9 mouse cellular contexts compared by ENCODE assay signal in genomic region chr11:95211031-95211425, GRCm38 (mm10). TPM values are rescaled to one million over a fixed set of nuclear protein-coding genes. Genes with fewer than 3 reads are reported as not detected.
DNase-seq lines count a peak whose midpoint lies in the region; ATAC-seq and TF ChIP-seq lines count a peak whose summit lies in the region.
"Had no signal": no experiment of that assay in that cellular context is flagged by ENCODE, and none has a peak within 500 bp of the region (broad histone marks: within the 10 kb centered on the region; RNA-seq: fewer than 3 reads in every experiment).

No protein-coding gene starts in this region.

- peak overlapping the region; percentile 67 for H3K4me2 ChIP-seq in kidney, embryonic 15.5 days
- peak overlapping the region; percentile 63 for H3K4me2 ChIP-seq in embryonic facial prominence, embryonic 13.5 days
- peak overlapping the region; percentile 51; the same call in 1 of the 2 replicates for H3K4me2 ChIP-seq in hindbrain, postnatal 0 days (ENCODE audit: low read depth, low read length)
- peak overlapping the region; percentile 50 for H3K4me2 ChIP-seq in midbrain, embryonic 15.5 days

- no peak for DNase-seq in kidney, adult 8-10 months
- DNase-seq in hindbrain, postnatal 0 days (ENCODE audit: low spot score): no peak
- no peak for DNase-seq in adrenal gland, adult 18-20 months (ENCODE audit: low spot score in 2 of 2)
- no peak for DNase-seq in urinary bladder, postnatal 10 days (ENCODE audit: low spot score)

- peaks cover 28% of the 10 kb centered on the region for H3K4me1 ChIP-seq in kidney, embryonic 15.5 days
- peaks cover 63% of the 10 kb centered on the region for H3K4me1 ChIP-seq in embryonic facial prominence, embryonic 13.5 days
- peaks cover 7% of the 10 kb centered on the region; the same call in 1 of the 2 replicates for H3K4me1 ChIP-seq in hindbrain, postnatal 0 days (ENCODE audit: insufficient read depth, low read length)
- peaks cover 18% of the 10 kb centered on the region for H3K4me1 ChIP-seq in midbrain, embryonic 15.5 days

- H3K9ac ChIP-seq in kidney, embryonic 15.5 days: no peak overlapping the region
- peak overlapping the region; percentile 52 for H3K9ac ChIP-seq in embryonic facial prominence, embryonic 13.5 days
- H3K9ac ChIP-seq in hindbrain, postnatal 0 days (replicated peaks; ENCODE audit: low read length): no peak overlapping the region
- H3K9ac ChIP-seq in midbrain, embryonic 15.5 days: no peak overlapping the region

- H3K36me3 ChIP-seq in kidney, embryonic 15.5 days: no peaks in the 10 kb centered on the region
- H3K36me3 ChIP-seq in embryonic facial prominence, embryonic 13.5 days: no peaks in the 10 kb centered on the region
- H3K36me3 ChIP-seq in hindbrain, postnatal 0 days (ENCODE audit: insufficient read depth, low read length): no peaks in the 10 kb centered on the region
- no peaks in the 10 kb centered on the region for H3K36me3 ChIP-seq in midbrain, embryonic 15.5 days (replicated peaks)

- peak overlapping the region; percentile 38; the same call in 1 of the 2 replicates for H3K4me3 ChIP-seq in kidney, embryonic 15.5 days (replicated peaks)
- peak overlapping the region; percentile 33 for H3K4me3 ChIP-seq in embryonic facial prominence, embryonic 13.5 days
- H3K4me3 ChIP-seq in hindbrain, postnatal 0 days (ENCODE audit: low read length): no peak overlapping the region
- H3K4me3 ChIP-seq in midbrain, embryonic 15.5 days: no peak overlapping the region

- 19% methylated on average over 5 of the region's 5 CpGs for WGBS in kidney, embryonic 15.5 days
- 20% methylated on average over 5 of the region's 5 CpGs for WGBS in embryonic facial prominence, embryonic 13.5 days
- 28% methylated on average over 5 of the region's 5 CpGs for WGBS in hindbrain, postnatal 0 days
- WGBS in midbrain, embryonic 15.5 days: 26% methylated on average over 5 of the region's 5 CpGs

- peak; percentile 26; the same call in 1 of the 2 replicates for ATAC-seq in kidney, embryonic 15.5 days (replicated peaks; ENCODE audit: low FRiP score)
- no peak for ATAC-seq in embryonic facial prominence, embryonic 13.5 days (ENCODE audit: insufficient number of reproducible peaks, insufficient read depth, low FRiP score, low TSS enrichment, low read depth)
- 0 out of 2 replicates have a peak, but pooled peaks have one; percentile 2 for ATAC-seq in hindbrain, postnatal 0 days
- no peak for ATAC-seq in midbrain, embryonic 15.5 days (replicated peaks)
- no peak for ATAC-seq in activated CD4-positive, CD25-positive, alpha-beta regulatory T cell, adult 4 months

- no peaks in the 10 kb centered on the region for H3K9me3 ChIP-seq in kidney, embryonic 15.5 days (replicated peaks)
- H3K9me3 ChIP-seq in embryonic facial prominence, embryonic 13.5 days: no peaks in the 10 kb centered on the region
- no peaks in the 10 kb centered on the region for H3K9me3 ChIP-seq in hindbrain, postnatal 0 days (ENCODE audit: low read length)
- no peaks in the 10 kb centered on the region for H3K9me3 ChIP-seq in midbrain, embryonic 15.5 days

- peaks cover 20% of the 10 kb centered on the region; the same call in 1 of the 2 replicates for H3K27me3 ChIP-seq in kidney, embryonic 15.5 days
- H3K27me3 ChIP-seq in embryonic facial prominence, embryonic 13.5 days: no peaks in the 10 kb centered on the region
- no peaks in the 10 kb centered on the region for H3K27me3 ChIP-seq in hindbrain, postnatal 0 days (ENCODE audit: insufficient read depth, low read length)
- H3K27me3 ChIP-seq in midbrain, embryonic 15.5 days (replicated peaks): 0 out of 2 replicates have a peak, but pooled peaks cover 4% of the 10 kb centered on the region

- no peak for TF ChIP-seq CTCF in hindbrain, postnatal 0 days (IDR thresholded peaks at IDR 0.05; ENCODE audit: low read depth)

- peak overlapping the region; percentile 10; the same call in 1 of the 2 replicates for H3K27ac ChIP-seq in kidney, embryonic 15.5 days
- H3K27ac ChIP-seq in embryonic facial prominence, embryonic 13.5 days: peak overlapping the region; percentile 80
- H3K27ac ChIP-seq in hindbrain, postnatal 0 days: no peak overlapping the region
- no peak overlapping the region for H3K27ac ChIP-seq in midbrain, embryonic 15.5 days

RNA-seq across cellular contexts. Expression of gene Tac4, which starts 50.3 kb away (rescaled TPM):
- 0.17 TPM in 1 of 2 replicates, not detected in the other for polyA plus RNA-seq in kidney, embryonic 15.5 days (2015; fragmentation: Nextera tagmentation; extraction: Ambion mirVana)
- polyA plus RNA-seq in embryonic facial prominence, embryonic 13.5 days (2015; fragmentation: Nextera tagmentation; extraction: Ambion mirVana): not detected in 2 replicates
- total RNA-seq in hindbrain, postnatal 0 days (2014; rRNA removed): not detected in 2 replicates
- not detected in 2 replicates for polyA plus RNA-seq in hindbrain, postnatal 0 days (2015; fragmentation: Nextera tagmentation; extraction: Ambion mirVana)
- not detected in 2 replicates for polyA plus RNA-seq in midbrain, embryonic 15.5 days (2015; fragmentation: Nextera tagmentation; extraction: Ambion mirVana)
- total RNA-seq in adrenal gland, adult 18-20 months (2021): not detected
- polyA plus RNA-seq in activated CD4-positive, CD25-positive, alpha-beta regulatory T cell, adult 4 months (2017; shearing (Covaris generic)): not detected
- polyA plus RNA-seq: brain, embryonic 14.5 days had no signal

Comparison
In these comparisons a context has a peak if more than half of its experiments do, and no peak if none do; other contexts are left out.
1. ATAC-seq: peak in kidney, embryonic 15.5 days (single experiment) and hindbrain, postnatal 0 days (single experiment); none in embryonic facial prominence, embryonic 13.5 days (single experiment), midbrain, embryonic 15.5 days (single experiment) and activated CD4-positive, CD25-positive, alpha-beta regulatory T cell, adult 4 months (single experiment).
2. H3K27ac ChIP-seq: peak in kidney, embryonic 15.5 days (single experiment) and embryonic facial prominence, embryonic 13.5 days (single experiment); none in hindbrain, postnatal 0 days (single experiment) and midbrain, embryonic 15.5 days (single experiment).
3. H3K4me3 ChIP-seq: peak in kidney, embryonic 15.5 days (single experiment) and embryonic facial prominence, embryonic 13.5 days (single experiment); none in hindbrain, postnatal 0 days (single experiment) and midbrain, embryonic 15.5 days (single experiment).
4. Peak in every context shown above with its lines, with median percentiles within 50 percentile points of each other: H3K4me2 ChIP-seq.